Mouse (Mus musculus) heart, postnatal 4 days (tissue): ENCODE data around the gene Fancc. TPM values are rescaled to one million over a fixed set of nuclear protein-coding genes. Genes with fewer than 3 reads are reported as not detected.
"Not testable (repeated sequence)": the region's sequence is repeated elsewhere in the genome, so short reads cannot be mapped to it uniquely, and the experiment has no call there.

ENCODE experiments used
- DNase-seq: peaks from one replicate; pipeline ENCODE4 v3.0.0; 2021
- total RNA-seq, 2 experiments: library from RNA; stranded (reverse); gene quantifications; 2 replicates each; pipeline ENCODE4 v1.2.3; 2021

The Fancc gene
- total RNA-seq, 2 experiments from 2014 or later = 9.7 to 11.1 TPM

- no peak for DNase-seq
Observed at GRCm38 (mm10) chr13:63515542-63515941, 18.5 kb upstream of the Fancc start.

GRCm38 (mm10) chr13:63514931-63515360, 17.9 kb upstream of the Fancc start:
- no peak for DNase-seq

GRCm38 (mm10) chr13:63513374-63514098, 16.5 kb upstream of the Fancc start:
- no peak for DNase-seq

GRCm38 (mm10) chr13:63512411-63512810, 15.3 kb upstream of the Fancc start:
- no peak for DNase-seq

DNA sequence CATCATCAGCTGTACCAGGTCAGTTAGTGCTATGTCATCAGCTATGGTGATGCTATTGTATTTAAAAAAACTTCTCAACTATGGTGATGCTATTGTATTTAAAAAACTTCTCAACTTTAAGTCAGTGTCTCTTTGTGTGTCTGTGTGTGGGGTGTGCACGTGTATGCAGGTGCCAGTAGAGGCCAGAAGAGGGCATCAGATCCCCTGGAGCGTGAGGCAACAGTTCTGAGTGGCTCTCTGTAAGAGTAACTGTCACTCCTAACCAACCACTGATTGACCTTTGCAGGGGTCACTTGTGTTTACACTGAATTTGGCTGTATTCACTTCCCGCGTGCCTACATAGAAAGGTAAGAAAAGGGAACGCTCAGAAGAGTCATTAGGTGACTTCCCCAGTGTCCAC, 10.7 kb upstream of the Fancc start:
- DNase-seq = no peak

DNA sequence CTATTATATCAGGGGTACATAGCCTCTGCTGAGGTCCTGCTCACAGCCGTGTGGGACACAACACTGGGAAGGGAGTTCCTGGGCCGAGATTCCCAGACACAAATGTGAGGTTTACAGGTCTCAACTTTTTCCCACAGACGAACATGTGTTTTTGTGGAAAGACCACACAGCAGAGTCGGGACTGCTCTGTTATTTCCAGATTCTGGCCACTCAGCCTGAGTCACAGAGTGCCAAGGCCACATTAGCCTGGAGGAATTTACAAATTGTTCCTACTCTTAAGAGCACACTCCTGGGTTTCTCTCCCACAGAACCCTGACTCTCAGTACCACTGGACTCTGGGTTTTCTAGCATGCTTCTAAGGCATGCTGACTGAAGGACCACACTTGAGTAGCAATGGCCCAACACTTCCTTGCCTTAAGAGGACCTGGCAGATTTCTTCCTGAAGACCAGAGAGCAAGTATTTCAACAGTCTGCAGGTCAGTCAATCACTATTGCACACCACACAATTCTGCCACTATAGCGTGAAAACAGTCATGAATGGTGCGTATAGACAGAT, 10.0 kb upstream of the Fancc start:
- no peak for DNase-seq

DNA sequence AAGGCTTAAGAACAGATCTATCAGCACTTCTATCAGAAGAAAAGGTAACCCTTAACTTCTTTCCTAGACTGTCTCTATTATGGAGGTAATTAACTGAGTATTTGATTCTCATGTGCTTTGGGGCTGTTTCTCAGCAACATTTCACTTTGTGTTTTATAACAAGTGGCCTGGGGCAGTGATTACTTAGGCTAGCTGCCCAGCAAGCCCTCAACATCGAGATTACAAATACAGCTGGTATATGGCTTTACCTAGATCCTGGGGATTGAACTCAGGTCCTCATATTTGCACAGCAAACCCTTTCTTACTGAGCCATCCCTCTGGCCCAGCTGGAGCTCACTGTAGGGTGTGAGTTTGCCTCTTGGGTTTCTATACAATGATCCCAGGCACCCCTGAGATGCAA, 9.3 kb upstream of the Fancc start:
- DNase-seq = no peak

GRCm38 (mm10) chr13:63502391-63502790, 5.3 kb upstream of the Fancc start:
- DNase-seq = no peak

DNA sequence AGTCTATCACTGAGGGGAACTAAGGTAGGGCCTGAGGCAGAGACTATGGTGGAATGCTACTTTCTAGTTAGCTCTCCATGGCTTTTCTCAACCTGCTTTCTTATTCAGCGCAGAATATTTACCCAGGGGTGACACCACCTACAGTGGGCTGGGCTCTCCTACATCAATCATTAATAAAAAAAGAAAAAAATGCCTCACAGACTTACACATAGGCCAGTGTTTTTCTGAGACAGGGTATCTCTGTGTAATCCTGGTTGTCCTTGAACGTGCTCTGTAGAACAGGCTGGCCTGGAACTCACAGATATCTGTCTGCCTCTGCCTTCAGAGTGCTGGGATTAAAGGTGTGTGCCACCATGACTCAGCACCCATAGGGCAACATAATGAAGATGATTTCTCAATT, 2.4 kb upstream of the Fancc start:
- no peak for DNase-seq

DNA sequence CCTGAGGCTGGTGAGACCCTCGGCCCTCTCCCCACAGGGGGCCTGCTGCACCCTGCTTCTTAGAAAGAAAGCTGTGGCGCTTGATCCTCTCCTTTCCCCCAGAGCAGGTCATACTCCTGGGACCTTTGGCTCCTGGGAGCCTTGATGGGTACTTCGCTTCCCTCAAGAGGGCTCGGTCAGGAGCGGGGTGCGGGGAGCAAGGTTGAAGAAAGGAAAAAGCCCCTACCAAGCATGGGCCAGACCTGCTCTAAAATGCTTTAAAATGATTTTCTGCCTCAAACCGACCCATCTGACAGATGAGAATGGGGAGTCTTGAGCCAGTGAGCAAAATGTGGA, 9.4 kb downstream of the Fancc start:
- DNase-seq = no peak

DNA sequence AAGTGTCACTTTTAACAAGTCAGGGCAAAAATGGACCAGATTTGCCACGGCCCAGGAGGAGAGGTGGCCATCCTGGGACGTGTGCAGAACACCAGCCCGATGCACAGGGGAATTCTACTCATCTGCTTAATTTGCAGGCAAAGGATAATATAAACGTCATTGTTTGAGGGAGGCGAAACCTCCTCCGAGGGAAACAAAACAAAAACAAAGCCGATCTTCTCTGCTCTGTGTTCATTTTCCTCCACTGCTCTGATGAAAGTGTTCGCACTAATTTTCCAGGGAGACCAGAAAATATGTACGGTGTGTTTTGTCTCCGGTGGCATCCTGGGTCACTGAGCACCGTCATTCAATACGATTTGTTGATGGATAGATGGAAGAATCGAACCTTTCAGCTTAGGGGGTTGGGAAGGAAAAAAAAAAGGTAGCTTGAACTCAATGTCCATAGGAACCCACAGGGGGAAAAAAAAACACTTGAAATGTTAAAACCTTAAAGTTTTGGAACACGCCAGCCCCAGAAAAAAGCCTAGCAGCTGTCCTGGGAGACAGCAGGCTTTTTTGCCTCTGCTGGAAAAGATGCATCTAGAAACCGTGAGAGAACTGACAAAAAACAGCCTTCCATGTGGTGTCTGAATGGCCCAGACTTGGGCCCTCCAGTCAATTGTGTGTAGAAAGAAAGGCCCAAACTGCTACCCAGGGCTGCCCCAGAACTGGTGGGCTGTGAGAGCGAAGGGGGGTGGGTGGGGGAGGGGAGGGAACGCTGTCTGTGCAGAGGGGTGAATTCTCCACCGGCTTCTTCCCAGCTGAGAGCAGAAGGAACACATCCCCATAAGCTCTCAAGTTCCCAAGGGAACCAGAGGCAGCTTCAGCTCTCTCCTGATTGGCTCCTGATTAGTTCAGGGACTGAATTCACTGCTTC, 10.0 kb downstream of the Fancc start:
- no peak for DNase-seq

DNA sequence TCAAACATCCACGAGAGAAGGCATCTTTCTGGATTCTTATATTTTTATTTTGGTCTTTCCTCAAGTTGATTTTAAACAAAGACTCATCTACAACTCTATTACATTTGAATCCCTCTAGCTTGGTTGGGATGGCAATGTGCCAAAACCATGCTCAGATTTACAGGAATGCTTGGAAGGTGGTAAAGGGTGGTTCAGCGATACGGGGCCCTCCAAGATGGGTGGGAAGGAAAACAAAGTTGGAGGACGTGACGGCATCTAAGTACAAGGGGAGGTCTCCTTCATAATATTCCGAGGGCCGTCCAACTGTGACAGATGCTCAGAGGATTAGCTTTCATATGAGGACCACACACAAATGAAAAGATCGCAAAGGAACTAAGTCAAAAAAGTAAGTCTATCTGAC, 21.7 kb downstream of the Fancc start:
- DNase-seq = no peak

DNA sequence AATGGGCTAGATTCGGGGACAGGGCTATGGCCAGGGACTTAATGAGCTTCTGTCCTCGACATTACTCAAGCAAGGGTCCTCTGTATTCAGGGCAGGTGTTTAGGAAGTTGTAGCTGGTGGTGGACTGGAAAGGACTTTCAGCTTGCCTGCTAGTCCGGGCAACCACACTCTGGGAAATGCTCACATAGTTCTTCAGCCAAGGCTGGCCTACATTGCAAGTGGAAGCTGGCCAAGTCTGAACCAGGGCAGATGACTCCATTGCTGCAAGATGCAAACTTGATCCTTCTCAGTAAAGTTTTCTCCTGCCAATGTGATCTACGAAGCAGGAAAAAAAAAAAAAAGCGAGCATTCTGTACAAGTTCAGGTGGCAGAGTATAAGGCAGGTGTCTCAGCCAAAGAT, 44.2 kb downstream of the Fancc start:
- DNase-seq = no peak

GRCm38 (mm10) chr13:63451140-63451539, 45.9 kb downstream of the Fancc start:
- no peak for DNase-seq

- DNase-seq = no peak
Observed at GRCm38 (mm10) chr13:63445419-63445818, 51.7 kb downstream of the Fancc start.

DNA sequence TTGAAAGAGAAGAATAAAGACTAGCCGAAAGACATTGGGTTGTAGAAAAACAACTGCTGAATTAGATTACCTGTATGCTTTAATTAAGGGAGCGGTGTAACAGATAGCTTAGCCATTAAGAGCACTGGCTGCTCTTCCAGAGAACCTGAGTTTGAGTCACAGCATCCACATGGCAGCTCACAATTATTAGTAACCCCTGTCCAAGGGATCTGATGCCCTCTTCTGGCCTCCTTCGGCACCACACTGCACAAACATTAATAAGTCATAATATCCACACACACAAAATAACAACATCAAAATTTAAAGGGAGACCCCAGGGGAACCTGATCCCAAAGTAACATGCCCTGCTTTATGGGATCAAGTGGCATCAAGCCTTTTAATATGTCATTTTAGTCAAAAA, 64.3 kb downstream of the Fancc start:
- DNase-seq = peak; percentile 24

DNA sequence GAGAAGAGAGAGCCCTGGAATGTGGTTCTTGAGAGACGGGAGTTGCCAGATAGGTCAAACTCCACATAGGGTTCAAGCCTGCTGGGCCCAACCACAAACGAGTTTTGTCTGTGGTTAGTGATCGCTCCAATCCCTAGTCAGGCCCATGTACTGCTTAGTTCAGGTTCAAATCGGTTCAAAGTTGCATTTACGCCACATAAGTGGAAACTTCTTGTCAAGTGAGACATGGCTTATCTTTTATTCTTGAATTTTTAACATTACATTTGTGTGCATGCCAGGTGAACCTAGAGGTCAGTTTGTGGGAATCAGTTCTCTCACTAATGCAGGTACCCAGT, 65.3 kb downstream of the Fancc start:
- no peak for DNase-seq

DNA sequence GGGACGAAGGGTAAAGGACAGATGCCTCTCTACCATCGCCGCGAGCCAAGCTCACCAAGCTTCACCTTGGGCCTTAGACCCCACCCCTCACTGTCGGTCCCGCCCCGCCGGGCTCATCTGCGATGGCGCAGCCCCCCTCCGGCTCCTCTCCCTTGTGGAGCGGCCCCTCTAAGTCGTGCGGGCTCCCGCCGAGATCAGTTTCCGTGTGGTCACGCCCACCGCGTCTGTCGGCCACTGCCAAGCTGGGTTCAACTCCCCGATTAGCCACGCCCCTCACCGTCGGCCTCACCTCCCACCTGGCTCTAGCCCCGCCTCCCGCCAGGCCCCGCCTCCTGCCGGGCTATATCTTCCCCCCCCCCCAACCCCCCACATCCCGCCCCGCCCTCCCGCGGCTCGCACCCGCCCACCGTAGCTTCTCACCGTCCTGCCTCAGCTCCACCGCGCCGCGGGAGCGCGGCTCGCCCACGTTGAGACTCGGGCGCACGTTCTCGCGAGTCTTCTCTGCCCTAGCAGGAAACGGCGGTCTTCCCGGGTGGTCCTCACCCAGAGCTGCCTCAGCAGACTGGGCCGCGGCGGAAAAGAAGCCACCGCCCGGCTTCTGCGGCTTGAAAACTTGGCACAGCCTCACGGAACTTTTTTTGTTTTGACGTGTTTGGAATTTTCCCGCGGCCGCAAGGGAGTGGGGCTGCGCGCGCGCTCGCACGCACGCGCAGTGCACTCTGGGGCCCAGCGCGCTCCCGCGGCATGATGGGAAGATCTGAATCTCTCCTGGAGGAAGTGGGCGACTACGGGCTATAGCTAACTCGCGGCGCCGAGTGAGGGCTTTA, 65.8 kb downstream of the Fancc start:
- DNase-seq = peak; percentile 96

DNA sequence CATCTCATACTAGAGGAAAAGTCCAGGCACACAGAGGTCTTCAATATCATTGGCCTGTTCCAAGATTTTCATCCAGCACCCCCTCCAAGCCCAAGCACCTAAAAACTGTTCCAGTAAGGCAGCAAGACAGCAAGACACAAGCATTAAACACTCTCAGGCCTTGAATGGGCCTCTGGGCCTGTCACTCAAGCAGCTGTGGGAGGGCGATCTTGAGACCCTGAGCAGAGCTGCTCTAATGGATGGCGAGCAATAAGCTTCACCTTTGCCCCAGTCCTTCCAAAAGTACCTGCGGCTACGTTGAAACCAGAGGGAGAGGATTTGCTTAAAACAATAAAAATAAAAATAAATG, 66.4 kb downstream of the Fancc start:
- DNase-seq = no peak

GRCm38 (mm10) chr13:63430206-63430605, 66.9 kb downstream of the Fancc start:
- no peak for DNase-seq

DNA sequence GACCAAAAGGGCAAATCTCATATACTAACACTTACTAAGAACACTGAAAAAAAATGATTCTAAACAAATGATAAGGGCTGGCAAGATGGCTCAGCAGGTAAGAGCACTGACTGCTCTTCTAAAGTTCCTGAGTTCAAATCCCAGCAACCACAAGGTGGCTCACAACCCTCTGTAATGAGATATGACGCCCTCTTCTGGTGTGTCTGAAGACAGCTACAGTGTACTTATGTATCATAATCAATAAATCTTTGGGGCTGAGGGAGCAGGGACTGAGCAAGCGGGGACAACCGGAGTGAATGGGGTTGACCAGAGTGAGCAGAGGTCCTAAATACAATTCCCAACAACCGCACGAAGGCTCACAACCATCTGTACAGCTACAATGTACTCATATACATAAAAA, 68.9 kb downstream of the Fancc start:
- DNase-seq = not testable (repeated sequence)

DNA sequence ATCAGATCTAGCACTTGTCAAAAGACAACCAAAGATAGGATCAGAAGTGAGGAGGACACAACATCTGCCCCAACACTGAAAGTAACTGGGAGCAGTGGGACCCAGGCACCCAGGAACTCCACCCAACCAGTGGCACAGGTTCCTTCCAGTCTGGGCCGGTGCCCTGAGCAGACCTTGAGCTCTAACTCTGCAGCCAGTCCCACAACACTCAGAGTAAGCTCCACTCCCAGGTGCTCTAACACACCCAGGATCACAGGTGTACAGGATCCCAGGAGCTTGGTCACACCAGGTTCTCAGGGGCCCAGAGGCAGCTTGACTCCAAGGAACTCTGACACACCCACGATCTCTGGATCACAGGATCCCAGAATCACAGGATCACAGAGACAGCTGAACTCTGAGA, 74.0 kb downstream of the Fancc start:
- DNase-seq = no peak

- DNase-seq = no peak
Observed at GRCm38 (mm10) chr13:63421225-63421624, 75.9 kb downstream of the Fancc start.
